ENCODE assay signal across 22 mouse cellular contexts in the genomic region with DNA sequence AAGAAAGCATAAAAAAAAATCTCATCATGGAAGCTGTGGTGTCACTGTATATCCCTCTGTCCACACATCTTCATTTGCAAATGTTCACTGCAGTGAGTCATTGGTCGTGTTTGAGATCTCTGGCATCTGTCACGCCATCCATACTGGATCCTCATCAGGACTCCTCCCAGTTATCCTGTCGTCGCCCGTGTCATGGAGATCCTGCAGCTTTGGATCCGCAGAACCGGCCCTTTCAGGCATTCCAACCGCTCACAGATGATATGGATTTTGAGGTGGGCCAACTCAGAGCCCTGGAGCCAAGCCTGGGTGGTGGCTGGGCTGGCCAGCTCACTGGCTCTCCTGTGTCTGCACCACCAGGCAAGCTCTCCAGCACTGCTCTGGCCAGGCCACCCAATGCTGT.
DNase-seq lines count a peak whose midpoint lies in the region; ATAC-seq and TF ChIP-seq lines count a peak whose summit lies in the region.
"Had no signal": no experiment of that assay in that cellular context is flagged by ENCODE, and none has a peak within 500 bp of the region (broad histone marks: within the 10 kb centered on the region; RNA-seq: fewer than 3 reads in every experiment).

No protein-coding gene starts in this region.

- peak; percentile 22; the same call in 1 of the 2 replicates for ATAC-seq in lung, embryonic 14.5 days (ENCODE audit: insufficient read depth)
- ATAC-seq: forebrain, embryonic 14.5 days; inflammation-experienced regulatory T-cells, adult 6 months had no signal

- H3K4me2 ChIP-seq in lung, embryonic 14.5 days, result no peak overlapping the region
- H3K4me2 ChIP-seq: embryonic facial prominence, embryonic 13.5 days; hindbrain, embryonic 15.5 days had no signal

- H3K4me1 ChIP-seq in lung, embryonic 14.5 days (ENCODE audit: insufficient read depth), result no peaks in the 10 kb centered on the region
- H3K4me1 ChIP-seq in lung, adult 2 months (ENCODE audit: control insufficient read depth, insufficient read depth, low read length), result no peaks in the 10 kb centered on the region

- H3K4me3 ChIP-seq in lung, embryonic 14.5 days (ENCODE audit: low read depth, low read length), result no peak overlapping the region
- no peak overlapping the region for H3K4me3 ChIP-seq in lung, adult 2 months (replicated peaks; ENCODE audit: extremely low read depth, low read depth, low read length)
- H3K4me3 ChIP-seq: embryonic facial prominence, embryonic 13.5 days; gastrocnemius, adult 2 months; heart, embryonic 10.5 days; hindbrain, embryonic 15.5 days had no signal

- no peak overlapping the region for H3K9ac ChIP-seq in lung, embryonic 14.5 days
- H3K9ac ChIP-seq: embryonic facial prominence, embryonic 13.5 days; hindbrain, embryonic 15.5 days had no signal

- 27% methylated on average over 8 of the region's 8 CpGs for WGBS in lung, embryonic 14.5 days
- WGBS in lung, adult 2 months, result 54% methylated on average over 8 of the region's 8 CpGs

- TF ChIP-seq POLR2A in lung, adult 2 months (IDR thresholded peaks at IDR 0.05; ENCODE audit: borderline replicate concordance, extremely low read depth, low read depth, low read length), result no peak

- peak; percentile 7 to 14 for DNase-seq in cerebellum, postnatal 10 days
- DNase-seq in cerebellum, postnatal 36 days, result no peak
- DNase-seq in lung, embryonic 14.5 days, result peak; percentile 56
- no peak for DNase-seq in lung, adult 2 months
- peak; percentile 35 for DNase-seq in lung, postnatal 10 days
- DNase-seq in lung, postnatal 25 days (ENCODE audit: low spot score), result no peak
- peak; percentile 10 for DNase-seq in fibroblast of lung, adult 2 months (ENCODE audit: low read depth)
- no peak for DNase-seq in adrenal gland, postnatal 14 days
- DNase-seq: adrenal gland, adult 2 months; adrenal gland, postnatal 36 days; cerebellum, adult 11 months; cerebellum, adult 8-10 months; cerebellum, postnatal 25 days; gastrocnemius, adult 2 months; gastrocnemius, postnatal 25 days; heart, postnatal 10 days; heart, postnatal 4 days had no signal

- no peak overlapping the region for H3K27ac ChIP-seq in lung, embryonic 14.5 days (ENCODE audit: low read depth)
- H3K27ac ChIP-seq: embryonic facial prominence, embryonic 13.5 days; gastrocnemius, adult 2 months; heart, embryonic 10.5 days; hindbrain, embryonic 15.5 days had no signal

- H3K9me3 ChIP-seq in lung, embryonic 14.5 days (ENCODE audit: low read depth, low read length), result no peaks in the 10 kb centered on the region
- H3K9me3 ChIP-seq: embryonic facial prominence, embryonic 13.5 days; heart, embryonic 10.5 days; hindbrain, embryonic 15.5 days had no signal

- no peak for TF ChIP-seq CTCF in lung, embryonic 14.5 days (IDR thresholded peaks at IDR 0.05; ENCODE audit: low read depth)
- no peak for TF ChIP-seq CTCF in lung, adult 2 months (IDR thresholded peaks at IDR 0.05; ENCODE audit: insufficient read depth, low read length)

- H3K27me3 ChIP-seq in lung, embryonic 14.5 days (ENCODE audit: insufficient read depth, low read length), result no peaks in the 10 kb centered on the region
- H3K27me3 ChIP-seq: hindbrain, embryonic 15.5 days had no signal

- H3K36me3 ChIP-seq in lung, embryonic 14.5 days (ENCODE audit: insufficient read depth), result no peaks in the 10 kb centered on the region
- H3K36me3 ChIP-seq: embryonic facial prominence, embryonic 13.5 days; heart, embryonic 10.5 days; hindbrain, embryonic 15.5 days had no signal

Comparison
In these comparisons a context has a peak if more than half of its experiments do, and no peak if none do; other contexts are left out.
1. DNase-seq: peak in cerebellum, postnatal 10 days (2 of 2), lung, embryonic 14.5 days (single experiment), lung, postnatal 10 days (single experiment) and fibroblast of lung, adult 2 months (single experiment); none in cerebellum, postnatal 36 days (0 of 2), lung, adult 2 months (single experiment), lung, postnatal 25 days (single experiment) and adrenal gland, postnatal 14 days (single experiment).